Mouse (Mus musculus) layer of hippocampus, postnatal 25 days (tissue): ENCODE measurements around the gene Smo. TPM values are rescaled to one million over a fixed set of nuclear protein-coding genes. Genes with fewer than 3 reads are reported as not detected.

Experiments
- total RNA-seq, 2 experiments: library from RNA; stranded (reverse); gene quantifications; 2 replicates each; pipeline ENCODE4 v1.2.3; 2021

Smo gene
- total RNA-seq, 2 experiments from 2014 or later, result 13.6 to 15.7 TPM

Other genes with a start within 250 kb of the Smo start
- 1 to 10 TPM; 2.1 to 3.0 TPM for gene Kcp, start 227.6 kb upstream of the Smo start, total RNA-seq
- 1 to 10 TPM; 3.4 to 4.0 TPM for gene Irf5, start 208.9 kb upstream of the Smo start, total RNA-seq
- 10 to 100 TPM; 62.5 to 72.4 TPM for gene Tnpo3, start 125.6 kb upstream of the Smo start, total RNA-seq
- gene Tspan33, start 41.3 kb upstream of the Smo start, total RNA-seq, result 10 to 100 TPM; 26.9 to 34.0 TPM
- 100 to 1,000 TPM; 204 to 226 TPM for gene Ahcyl2, start 32.5 kb downstream of the Smo start, total RNA-seq
- gene Strip2, start 181.5 kb downstream of the Smo start, total RNA-seq, result 10 to 100 TPM; 20.9 to 22.1 TPM